Comparison of ENCODE assay signal across 9 mouse cellular contexts in the genomic region with DNA sequence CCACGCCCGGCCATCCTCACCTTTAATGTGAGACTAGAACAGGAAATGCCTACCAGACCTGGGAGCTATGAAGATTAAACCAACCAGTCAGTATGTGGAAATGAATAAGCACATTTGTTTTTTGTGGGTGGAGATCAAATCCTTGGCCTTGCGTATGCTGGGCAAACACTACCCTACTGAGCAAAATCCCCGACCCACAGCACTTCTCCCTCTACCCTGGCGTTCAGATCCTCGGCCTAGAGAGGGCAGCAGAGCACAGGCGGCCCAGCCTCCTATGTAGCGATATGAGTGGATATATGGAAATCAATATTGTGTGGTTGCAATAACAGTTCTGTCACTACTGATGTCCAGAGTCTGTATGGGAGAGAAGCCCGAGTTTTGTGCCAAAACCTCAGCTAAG. TPM values are rescaled to one million over a fixed set of nuclear protein-coding genes. Genes with fewer than 3 reads are reported as not detected.
DNase-seq lines count a peak whose midpoint lies in the region; ATAC-seq and TF ChIP-seq lines count a peak whose summit lies in the region.
"Had no signal": no experiment of that assay in that cellular context is flagged by ENCODE, and none has a peak within 500 bp of the region (broad histone marks: within the 10 kb centered on the region; RNA-seq: fewer than 3 reads in every experiment).

No protein-coding gene starts in this region.

- DNase-seq in heart, postnatal 14 days = peak; percentile 53 to 58
- DNase-seq in CD8-positive naive resting alpha-beta T cell, adult 2 months (ENCODE audit: low read depth in 2 of 2, low spot score in 2 of 2) = peak; percentile 53 to 60
- peak; percentile 69 for DNase-seq in lung, postnatal 25 days (ENCODE audit: low spot score)
- no peak for DNase-seq in ovary, postnatal 10 days (ENCODE audit: low spot score)
- DNase-seq in layer of hippocampus, postnatal 36 days = no peak

- 87% methylated on average over 9 of the region's 9 CpGs for WGBS in heart, embryonic 11.5 days (ENCODE audit: insufficient replicate concordance)
- WGBS in forebrain, embryonic 15.5 days = 82% methylated on average over 9 of the region's 9 CpGs

- ATAC-seq in heart, embryonic 11.5 days (replicated peaks; ENCODE audit: insufficient number of reproducible peaks, low FRiP score, low TSS enrichment) = no peak
- ATAC-seq in forebrain, embryonic 15.5 days (replicated peaks) = no peak

- no peak overlapping the region for H3K4me3 ChIP-seq in heart, embryonic 11.5 days (ENCODE audit: low read depth, low read length)
- H3K4me3 ChIP-seq in embryonic fibroblast, embryonic 13.5 days (ENCODE audit: insufficient read depth, low read length) = no peak overlapping the region
- no peak overlapping the region for H3K4me3 ChIP-seq in forebrain, embryonic 15.5 days
- H3K4me3 ChIP-seq: lung, embryonic 15.5 days had no signal

- peak; percentile 48; the same call in 1 of the 2 replicates for TF ChIP-seq CTCF in embryonic fibroblast, embryonic 13.5 days (IDR thresholded peaks at IDR 0.05; ENCODE audit: borderline replicate concordance, insufficient read depth, low read length)

- H3K36me3 ChIP-seq in heart, embryonic 11.5 days (ENCODE audit: control insufficient read depth, insufficient read depth, low read length) = peaks cover 24% of the 10 kb centered on the region
- peaks cover 10% of the 10 kb centered on the region; the same call in 1 of the 2 replicates for H3K36me3 ChIP-seq in forebrain, embryonic 15.5 days

- no peak overlapping the region for H3K27ac ChIP-seq in heart, embryonic 11.5 days (ENCODE audit: low read depth, low read length)
- no peak overlapping the region for H3K27ac ChIP-seq in embryonic fibroblast, embryonic 13.5 days (ENCODE audit: insufficient read depth, low read length)
- no peak overlapping the region for H3K27ac ChIP-seq in forebrain, embryonic 15.5 days (replicated peaks)
- H3K27ac ChIP-seq: lung, embryonic 15.5 days had no signal

- intact Hi-C loops in heart, postnatal 14 days (cut with DNase I) = no loop called here

- TF ChIP-seq POLR2A in embryonic fibroblast, embryonic 13.5 days (IDR thresholded peaks at IDR 0.05; ENCODE audit: low read depth, low read length) = no peak

- no peaks in the 10 kb centered on the region for H3K27me3 ChIP-seq in heart, embryonic 11.5 days (ENCODE audit: control insufficient read depth, insufficient read depth, low read length)
- no peaks in the 10 kb centered on the region for H3K27me3 ChIP-seq in forebrain, embryonic 15.5 days
- H3K27me3 ChIP-seq: lung, embryonic 15.5 days had no signal

- H3K9ac ChIP-seq in heart, embryonic 11.5 days (ENCODE audit: low read depth, low read length) = no peak overlapping the region
- no peak overlapping the region for H3K9ac ChIP-seq in forebrain, embryonic 15.5 days (replicated peaks)
- H3K9ac ChIP-seq: lung, embryonic 15.5 days had no signal

- H3K4me1 ChIP-seq in heart, embryonic 11.5 days (ENCODE audit: control insufficient read depth, insufficient read depth, low read length) = peaks cover 17% of the 10 kb centered on the region
- H3K4me1 ChIP-seq in embryonic fibroblast, embryonic 13.5 days (ENCODE audit: control insufficient read depth, insufficient read depth, low read length) = peaks cover 12% of the 10 kb centered on the region
- no peaks in the 10 kb centered on the region for H3K4me1 ChIP-seq in forebrain, embryonic 15.5 days

- no peak overlapping the region for H3K4me2 ChIP-seq in heart, embryonic 11.5 days
- H3K4me2 ChIP-seq in forebrain, embryonic 15.5 days (replicated peaks) = no peak overlapping the region
- H3K4me2 ChIP-seq: lung, embryonic 15.5 days had no signal

- H3K9me3 ChIP-seq in heart, embryonic 11.5 days (replicated peaks; ENCODE audit: control insufficient read depth, low read length) = no peaks in the 10 kb centered on the region
- no peaks in the 10 kb centered on the region for H3K9me3 ChIP-seq in forebrain, embryonic 15.5 days
- H3K9me3 ChIP-seq: lung, embryonic 15.5 days had no signal

RNA-seq across cellular contexts. Expression of a gene that starts 14.8 kb away (rescaled TPM):
- total RNA-seq in heart, postnatal 14 days (2021) = under 1 TPM; 0.17 to 0.31 TPM
- polyA plus RNA-seq in heart, embryonic 11.5 days (2014; fragmentation: Nextera tagmentation; extraction: Ambion mirVana) = 0.50 and 0.62 TPM in 2 replicates
- 0.30 and 0.35 TPM in 2 replicates for polyA plus RNA-seq in embryonic fibroblast, embryonic 13.5 days (2011; ENCODE audit: insufficient read length, low read depth, missing spikeins)
- polyA plus RNA-seq in forebrain, embryonic 15.5 days (2015; fragmentation: Nextera tagmentation; extraction: Ambion mirVana) = 6.0 and 6.5 TPM in 2 replicates
- 1 to 10 TPM; 2.3 to 2.8 TPM for total RNA-seq in layer of hippocampus, postnatal 36 days (2021)

RNA-seq across cellular contexts. Expression of a gene that starts 49.0 kb away (rescaled TPM):
- 10 to 100 TPM in 1 of 2 experiments, 1 to 10 TPM in 1; 9.4 to 10.5 TPM for total RNA-seq in heart, postnatal 14 days (2021)
- 2.9 and 3.1 TPM in 2 replicates for polyA plus RNA-seq in heart, embryonic 11.5 days (2014; fragmentation: Nextera tagmentation; extraction: Ambion mirVana)
- 14.4 and 21.6 TPM in 2 replicates for polyA plus RNA-seq in embryonic fibroblast, embryonic 13.5 days (2011; ENCODE audit: insufficient read length, low read depth, missing spikeins)
- polyA plus RNA-seq in forebrain, embryonic 15.5 days (2015; fragmentation: Nextera tagmentation; extraction: Ambion mirVana) = 9.6 and 10.1 TPM in 2 replicates
- 100 to 1,000 TPM; 104 to 112 TPM for total RNA-seq in layer of hippocampus, postnatal 36 days (2021)

RNA-seq across cellular contexts. Expression of a gene that starts 55.5 kb away (rescaled TPM):
- total RNA-seq in heart, postnatal 14 days (2021) = 10 to 100 TPM; 15.7 to 16.9 TPM
- 5.9 and 7.1 TPM in 2 replicates for polyA plus RNA-seq in heart, embryonic 11.5 days (2014; fragmentation: Nextera tagmentation; extraction: Ambion mirVana)
- polyA plus RNA-seq in embryonic fibroblast, embryonic 13.5 days (2011; ENCODE audit: insufficient read length, low read depth, missing spikeins) = 20.6 and 21.3 TPM in 2 replicates
- polyA plus RNA-seq in forebrain, embryonic 15.5 days (2015; fragmentation: Nextera tagmentation; extraction: Ambion mirVana) = 4.3 and 5.0 TPM in 2 replicates
- total RNA-seq in layer of hippocampus, postnatal 36 days (2021) = 10 to 100 TPM; 21.0 to 24.1 TPM

Comparison
In these comparisons a context has a peak if more than half of its experiments do, and no peak if none do; other contexts are left out.
1. DNase-seq: peak in heart, postnatal 14 days (2 of 2), CD8-positive naive resting alpha-beta T cell, adult 2 months (2 of 2) and lung, postnatal 25 days (single experiment); none in ovary, postnatal 10 days (single experiment) and layer of hippocampus, postnatal 36 days (0 of 2).